Mouse (Mus musculus): ENCODE measurements around the gene Gm5868. TPM values are rescaled to one million over a fixed set of nuclear protein-coding genes. Genes with fewer than 3 reads are reported as not detected.

Gm5868 gene
- total RNA-seq (2021): not detected
- not detected in 2 replicates for polyA plus RNA-seq (2012; rRNA removed)
- long read RNA-seq: 0 reads

GRCm38 (mm10) chr5:72587192-72587681, at the start of gene Gm5868:
Gm5868 (minus strand) TSS chr5:72587551.
- no peak for TF ChIP-seq CTCF (IDR thresholded peaks at IDR 0.05)
- TF ChIP-seq EP300 (IDR thresholded peaks at IDR 0.05; ENCODE audit: insufficient read depth, low read depth, low read length): no peak
- TF ChIP-seq POLR2A (IDR thresholded peaks at IDR 0.05; ENCODE audit: insufficient read depth, low read depth, low read length): no peak
- DNase-seq: no peak
- H3K9ac ChIP-seq (ENCODE audit: low read depth, low read length): no peak within 1 kb of the TSS
- intact Hi-C loops (cut with DNase I): no loop called here
- no peaks in the 10 kb centered on the region for H3K36me3 ChIP-seq (ENCODE audit: control insufficient read depth, insufficient read depth, low read length)
- no peaks in the 10 kb centered on the region for H3K4me1 ChIP-seq (ENCODE audit: control insufficient read depth, insufficient read depth, low read length)
- 3% methylated on average over 37 of the region's 38 CpGs for WGBS
- peaks cover 7% of the 10 kb centered on the region for H3K27me3 ChIP-seq (ENCODE audit: control insufficient read depth, insufficient read depth, low read length)
- no peak within 1 kb of the TSS for H3K4me3 ChIP-seq
- H3K79me2 ChIP-seq (replicated peaks; ENCODE audit: control insufficient read depth, insufficient read depth, low read length): no peaks in the 10 kb centered on the region
- H3K27ac ChIP-seq: no peak within 1 kb of the TSS

DNA sequence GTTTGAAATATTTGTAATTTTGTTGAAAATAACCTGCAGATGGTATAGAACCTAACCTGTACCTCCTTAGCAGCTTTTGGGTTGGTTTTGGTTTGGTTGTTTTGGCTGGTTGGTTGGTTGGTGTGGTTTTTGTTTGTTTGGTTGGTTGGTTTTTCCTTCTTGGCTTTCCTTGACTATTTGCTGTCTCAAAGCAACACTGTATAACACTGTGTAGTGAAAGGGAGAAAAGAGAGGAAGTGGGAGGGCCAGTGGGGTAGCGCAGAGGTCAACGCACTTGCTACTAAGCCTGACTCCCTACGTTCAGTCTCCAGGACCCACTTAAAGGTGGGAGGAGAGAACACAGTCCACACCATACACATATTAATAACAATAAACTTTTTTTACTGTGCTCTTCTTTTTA, 49.2 kb upstream of the Gm5868 start:
- H3K9ac ChIP-seq (ENCODE audit: low read depth, low read length): no peak overlapping the region
- H3K36me3 ChIP-seq (ENCODE audit: control insufficient read depth, insufficient read depth, low read length): no peaks in the 10 kb centered on the region
- H3K27ac ChIP-seq: no peak overlapping the region
- H3K4me3 ChIP-seq: no peak overlapping the region
- H3K27me3 ChIP-seq (ENCODE audit: control insufficient read depth, insufficient read depth, low read length): no peaks in the 10 kb centered on the region
- no peak for TF ChIP-seq POLR2A (IDR thresholded peaks at IDR 0.05; ENCODE audit: insufficient read depth, low read depth, low read length)
- TF ChIP-seq CTCF (IDR thresholded peaks at IDR 0.05): no peak
- TF ChIP-seq EP300 (IDR thresholded peaks at IDR 0.05; ENCODE audit: insufficient read depth, low read depth, low read length): no peak
- DNase-seq: no peak
- no peaks in the 10 kb centered on the region for H3K79me2 ChIP-seq (replicated peaks; ENCODE audit: control insufficient read depth, insufficient read depth, low read length)
- intact Hi-C loops (cut with DNase I): no loop called here
- 75% methylated on average over 3 of the region's 3 CpGs for WGBS
- H3K4me1 ChIP-seq (ENCODE audit: control insufficient read depth, insufficient read depth, low read length): no peaks in the 10 kb centered on the region

DNA sequence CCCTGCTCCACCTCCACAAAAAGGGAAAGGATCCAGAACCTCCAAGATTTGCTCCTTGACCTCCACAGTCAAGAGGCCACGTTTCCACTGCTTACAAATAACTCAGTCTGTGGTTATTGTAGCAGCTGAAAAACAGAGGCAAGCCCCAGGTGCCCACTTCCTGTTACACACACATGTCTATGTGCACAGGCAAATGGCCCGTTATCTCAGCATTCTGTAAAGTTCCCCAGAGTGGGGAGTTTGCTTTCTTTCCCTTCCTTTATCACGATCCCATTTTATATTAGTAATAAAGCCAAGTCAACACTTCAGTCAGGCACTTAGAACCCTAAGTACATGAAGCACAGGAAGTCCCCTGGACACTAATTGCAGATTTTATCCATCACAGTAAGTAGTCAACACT, 48.8 kb upstream of the Gm5868 start:
- intact Hi-C loops (cut with DNase I): no loop called here
- Histone ChIP-seq H3K36me3 (ENCODE audit: control insufficient read depth, insufficient read depth, low read length) (no peaks in the 10 kb centered on the region), H3K27me3 (ENCODE audit: control insufficient read depth, insufficient read depth, low read length) (no peaks in the 10 kb centered on the region), H3K4me1 (ENCODE audit: control insufficient read depth, insufficient read depth, low read length) (no peaks in the 10 kb centered on the region), H3K27ac (no peak overlapping the region), H3K9ac (ENCODE audit: low read depth, low read length) (no peak overlapping the region), H3K4me3 (no peak overlapping the region), H3K79me2 (replicated peaks; ENCODE audit: control insufficient read depth, insufficient read depth, low read length) (no peaks in the 10 kb centered on the region)
- no peak for DNase-seq
- WGBS: 32% methylated on average over 3 of the region's 3 CpGs
- no peak for TF ChIP-seq CTCF (IDR thresholded peaks at IDR 0.05)
- no peak for TF ChIP-seq EP300 (IDR thresholded peaks at IDR 0.05; ENCODE audit: insufficient read depth, low read depth, low read length)
- no peak for TF ChIP-seq POLR2A (IDR thresholded peaks at IDR 0.05; ENCODE audit: insufficient read depth, low read depth, low read length)

DNA sequence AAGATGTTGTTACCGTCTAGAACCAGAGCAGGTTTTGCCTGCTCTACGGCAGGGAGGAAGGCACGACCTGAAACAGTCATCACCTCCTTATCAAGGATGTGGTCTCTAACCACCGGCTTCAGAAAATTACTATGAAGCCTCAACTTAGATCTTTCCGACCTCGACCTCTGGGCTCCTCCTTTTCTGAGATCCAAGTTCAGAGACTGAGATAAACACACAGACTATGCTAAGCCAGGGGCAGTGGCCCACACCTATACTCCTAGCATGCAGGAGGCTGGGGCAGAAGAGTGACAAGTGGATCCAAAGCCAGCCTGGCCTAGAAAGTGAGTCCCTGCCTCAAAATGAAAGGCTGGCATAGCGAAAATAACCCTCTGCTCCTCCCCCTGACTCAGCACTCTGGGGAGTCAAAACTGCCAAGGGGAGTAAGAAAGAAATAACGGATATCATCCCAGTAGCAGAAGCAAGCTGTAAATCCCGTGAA, 47.5 kb upstream of the Gm5868 start:
- intact Hi-C loops (cut with DNase I): no loop called here
- Histone ChIP-seq H3K27me3 (ENCODE audit: control insufficient read depth, insufficient read depth, low read length) (no peaks in the 10 kb centered on the region), H3K79me2 (replicated peaks; ENCODE audit: control insufficient read depth, insufficient read depth, low read length) (no peaks in the 10 kb centered on the region), H3K4me1 (ENCODE audit: control insufficient read depth, insufficient read depth, low read length) (no peaks in the 10 kb centered on the region), H3K36me3 (ENCODE audit: control insufficient read depth, insufficient read depth, low read length) (no peaks in the 10 kb centered on the region), H3K4me3 (no peak overlapping the region), H3K27ac (no peak overlapping the region), H3K9ac (ENCODE audit: low read depth, low read length) (no peak overlapping the region)
- no peak for DNase-seq
- no peak for TF ChIP-seq POLR2A (IDR thresholded peaks at IDR 0.05; ENCODE audit: insufficient read depth, low read depth, low read length)
- TF ChIP-seq CTCF (IDR thresholded peaks at IDR 0.05): no peak
- no peak for TF ChIP-seq EP300 (IDR thresholded peaks at IDR 0.05; ENCODE audit: insufficient read depth, low read depth, low read length)
- 66% methylated on average over 9 of the region's 9 CpGs for WGBS

DNA sequence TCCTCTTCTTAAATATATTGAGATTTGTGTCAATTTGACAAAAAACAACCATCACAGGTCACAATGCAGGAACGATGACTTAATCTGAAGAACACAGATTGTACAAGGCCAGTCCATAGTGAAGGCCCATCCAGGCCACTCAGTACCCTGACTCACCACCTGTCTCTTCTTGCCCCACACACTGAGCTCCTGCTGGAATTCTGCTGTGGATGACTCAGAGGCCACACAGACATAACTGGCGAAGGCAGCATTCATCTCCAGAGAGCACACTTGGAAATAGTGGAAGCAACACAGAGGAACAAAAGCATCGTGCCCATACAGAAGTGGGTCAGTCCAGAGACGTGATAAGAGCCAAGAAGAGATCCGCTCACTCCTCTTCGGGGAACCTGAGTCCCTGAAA, 42.7 kb upstream of the Gm5868 start:
- H3K27me3 ChIP-seq (ENCODE audit: control insufficient read depth, insufficient read depth, low read length): no peaks in the 10 kb centered on the region
- no peak for TF ChIP-seq POLR2A (IDR thresholded peaks at IDR 0.05; ENCODE audit: insufficient read depth, low read depth, low read length)
- TF ChIP-seq CTCF (IDR thresholded peaks at IDR 0.05): no peak
- no peak for TF ChIP-seq EP300 (IDR thresholded peaks at IDR 0.05; ENCODE audit: insufficient read depth, low read depth, low read length)
- no peaks in the 10 kb centered on the region for H3K79me2 ChIP-seq (replicated peaks; ENCODE audit: control insufficient read depth, insufficient read depth, low read length)
- no peak overlapping the region for H3K27ac ChIP-seq
- no peak overlapping the region for H3K4me3 ChIP-seq
- no peak overlapping the region for H3K9ac ChIP-seq (ENCODE audit: low read depth, low read length)
- intact Hi-C loops (cut with DNase I): no loop called here
- H3K36me3 ChIP-seq (ENCODE audit: control insufficient read depth, insufficient read depth, low read length): no peaks in the 10 kb centered on the region
- DNase-seq: no peak
- WGBS: 72% methylated on average over 6 of the region's 6 CpGs
- H3K4me1 ChIP-seq (ENCODE audit: control insufficient read depth, insufficient read depth, low read length): no peaks in the 10 kb centered on the region

- Histone ChIP-seq H3K36me3 (ENCODE audit: control insufficient read depth, insufficient read depth, low read length) (no peaks in the 10 kb centered on the region), H3K4me3 (no peak overlapping the region), H3K27ac (no peak overlapping the region), H3K79me2 (replicated peaks; ENCODE audit: control insufficient read depth, insufficient read depth, low read length) (no peaks in the 10 kb centered on the region), H3K9ac (ENCODE audit: low read depth, low read length) (no peak overlapping the region), H3K4me1 (ENCODE audit: control insufficient read depth, insufficient read depth, low read length) (no peaks in the 10 kb centered on the region), H3K27me3 (ENCODE audit: control insufficient read depth, insufficient read depth, low read length) (no peaks in the 10 kb centered on the region)
- DNase-seq: no peak
- 79% methylated on average over 1 of the region's 1 CpGs for WGBS
- intact Hi-C loops (cut with DNase I): no loop called here
- TF ChIP-seq POLR2A (IDR thresholded peaks at IDR 0.05; ENCODE audit: insufficient read depth, low read depth, low read length) (no peak), EP300 (IDR thresholded peaks at IDR 0.05; ENCODE audit: insufficient read depth, low read depth, low read length) (no peak), CTCF (IDR thresholded peaks at IDR 0.05) (no peak)
Measured at GRCm38 (mm10) chr5:72621022-72621421, 33.7 kb upstream of the Gm5868 start.
